9 mouse cellular contexts compared by ENCODE assay signal in genomic region chr4:66482495-66483291, GRCm38 (mm10).
DNase-seq lines count a peak whose midpoint lies in the region; ATAC-seq lines count a peak whose summit lies in the region.
"Had no signal": no experiment of that assay in that cellular context is flagged by ENCODE, and none has a peak within 500 bp of the region (broad histone marks: within the 10 kb centered on the region; RNA-seq: fewer than 3 reads in every experiment).

No protein-coding gene starts in this region.

- H3K9me3 ChIP-seq in intestine, embryonic 16.5 days (ENCODE audit: control insufficient read depth, low read length): no peaks in the 10 kb centered on the region
- H3K9me3 ChIP-seq in midbrain, embryonic 16.5 days (replicated peaks; ENCODE audit: control insufficient read depth, low read length, poor library complexity, severe bottlenecking): no peaks in the 10 kb centered on the region

- peak; percentile 89 for ATAC-seq in intestine, embryonic 16.5 days
- ATAC-seq in midbrain, embryonic 16.5 days: peak; percentile 98
- ATAC-seq in megakaryocyte-erythroid progenitor cell, adult 5-6 weeks (replicated peaks; ENCODE audit: low FRiP score, low TSS enrichment, poor library complexity, severe bottlenecking): no peak
- ATAC-seq: Patski had no signal

- DNase-seq in adrenal gland, postnatal 14 days: peak; percentile 24
- peak; percentile 97 to 98 for DNase-seq in cerebellum, postnatal 14 days
- DNase-seq in gastrocnemius, postnatal 4 days (ENCODE audit: low spot score in 2 of 2): peak; percentile 18 to 25
- peak; percentile 47 to 60 for DNase-seq in left cerebral cortex, adult 18-20 months (ENCODE audit: low spot score in 2 of 2)
- no peak for DNase-seq in thymus, postnatal 36 days

- H3K27ac ChIP-seq in intestine, embryonic 16.5 days (ENCODE audit: low read length): no peak overlapping the region
- H3K27ac ChIP-seq in midbrain, embryonic 16.5 days (ENCODE audit: low read length): no peak overlapping the region

- H3K4me2 ChIP-seq in intestine, embryonic 16.5 days (ENCODE audit: low read depth, low read length): no peak overlapping the region
- H3K4me2 ChIP-seq in midbrain, embryonic 16.5 days (ENCODE audit: low read length): no peak overlapping the region

- no peak overlapping the region for H3K9ac ChIP-seq in intestine, embryonic 16.5 days (ENCODE audit: low read depth, low read length)
- H3K9ac ChIP-seq in midbrain, embryonic 16.5 days (ENCODE audit: low read depth, low read length): no peak overlapping the region

- H3K36me3 ChIP-seq in intestine, embryonic 16.5 days (ENCODE audit: control insufficient read depth, insufficient read depth, low read length): no peaks in the 10 kb centered on the region
- no peaks in the 10 kb centered on the region for H3K36me3 ChIP-seq in midbrain, embryonic 16.5 days (ENCODE audit: control insufficient read depth, insufficient read depth, low read length)

- 46% methylated on average over 2 of the region's 2 CpGs for WGBS in intestine, embryonic 16.5 days
- WGBS in midbrain, embryonic 16.5 days: 30% methylated on average over 2 of the region's 2 CpGs

- no peaks in the 10 kb centered on the region for H3K27me3 ChIP-seq in intestine, embryonic 16.5 days (replicated peaks; ENCODE audit: control insufficient read depth, insufficient read depth, low read length)
- no peaks in the 10 kb centered on the region for H3K27me3 ChIP-seq in midbrain, embryonic 16.5 days (ENCODE audit: control insufficient read depth, insufficient read depth, low read depth, low read length)
- H3K27me3 ChIP-seq: Patski had no signal

- H3K4me3 ChIP-seq in intestine, embryonic 16.5 days (ENCODE audit: low read length): no peak overlapping the region
- no peak overlapping the region for H3K4me3 ChIP-seq in midbrain, embryonic 16.5 days (ENCODE audit: low read depth, low read length)

- no peaks in the 10 kb centered on the region for H3K4me1 ChIP-seq in intestine, embryonic 16.5 days (ENCODE audit: control insufficient read depth, insufficient read depth, low read length)
- no peaks in the 10 kb centered on the region for H3K4me1 ChIP-seq in midbrain, embryonic 16.5 days (ENCODE audit: control insufficient read depth, insufficient read depth, low read length)

Comparison
In these comparisons a context has a peak if more than half of its experiments do, and no peak if none do; other contexts are left out.
1. DNase-seq: peak in adrenal gland, postnatal 14 days (single experiment), cerebellum, postnatal 14 days (2 of 2), gastrocnemius, postnatal 4 days (2 of 2) and left cerebral cortex, adult 18-20 months (2 of 2); none in thymus, postnatal 36 days (0 of 2).